Mouse (Mus musculus): Measurements from ENCODE around the gene Xpo5. TPM values are rescaled to one million over a fixed set of nuclear protein-coding genes. Genes with fewer than 3 reads are reported as not detected.

The Xpo5 gene
- total and polyA plus RNA-seq, 3 experiments: 44.7 to 56.3 (median 55.1) TPM

DNA sequence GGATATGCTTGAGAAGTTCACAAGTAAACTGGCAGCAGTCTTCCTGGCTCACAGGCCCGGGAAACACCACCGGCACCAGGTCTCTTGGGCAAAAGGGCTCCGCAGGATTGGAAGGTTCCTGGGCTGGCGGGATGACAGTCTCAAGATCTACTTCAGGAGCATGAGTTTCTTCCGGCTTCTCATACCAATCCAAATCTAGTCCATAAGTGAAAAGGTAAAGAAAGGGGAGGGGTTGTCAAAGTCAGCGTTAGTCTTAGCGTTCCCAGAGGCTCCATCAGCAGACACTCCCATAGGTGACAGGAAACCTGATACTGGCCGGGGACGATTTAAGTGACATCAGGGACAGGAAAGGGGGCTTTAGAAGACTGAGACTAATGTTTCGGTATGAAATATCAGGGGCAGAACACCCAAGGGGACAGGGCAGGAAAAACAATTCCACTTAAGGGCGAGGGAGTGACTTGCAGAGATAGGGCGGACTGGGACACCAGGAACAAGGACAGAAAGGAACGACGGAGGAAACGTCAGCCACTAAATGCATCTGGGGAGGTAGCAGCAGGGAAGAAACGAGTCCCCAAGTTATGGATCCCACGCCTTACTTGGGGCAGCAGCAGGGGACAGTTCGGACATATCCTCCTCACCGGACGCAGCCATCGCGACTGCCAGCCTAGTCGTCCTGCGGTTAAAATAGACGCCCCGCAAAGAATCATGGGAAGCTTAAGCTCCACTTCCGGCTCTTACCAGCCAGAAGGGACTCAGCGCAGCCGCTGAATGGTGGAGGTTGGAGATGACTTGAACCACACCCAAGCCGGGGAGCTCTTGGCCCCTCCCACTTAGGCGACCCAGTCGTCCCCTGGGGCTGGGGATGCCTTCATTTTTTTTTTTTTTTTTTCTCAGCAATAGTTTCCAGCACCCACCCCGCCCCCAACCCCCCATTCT is 49.5 kb upstream of the Xpo5 start, which contains the start of gene Mad2l1bp:
Mad2l1bp (minus strand) TSS at position 707 of the 936 bp plus-strand sequence.
- TF ChIP-seq TBP (conservative IDR thresholded peaks at IDR 0.05; ENCODE audit: low read depth, low read length): peak; percentile 98
- peak; percentile 56; the same call in 1 of the 2 replicates for TF ChIP-seq CHD1 (IDR thresholded peaks at IDR 0.05; ENCODE audit: low read depth, low read length)
- peak; percentile 30; the same call in 1 of the 2 replicates for TF ChIP-seq ETS1 (conservative IDR thresholded peaks at IDR 0.05; ENCODE audit: low read depth, low read length)
- no peak for TF ChIP-seq E2F4 (IDR thresholded peaks at IDR 0.05; ENCODE audit: insufficient replicate concordance, low read depth, low read length)
- TF ChIP-seq ELF1 (IDR thresholded peaks at IDR 0.05; ENCODE audit: low read depth, low read length): peak; percentile 97
- no peak for TF ChIP-seq JUND (conservative IDR thresholded peaks at IDR 0.05; ENCODE audit: low read depth, low read length)
- TF ChIP-seq RAD21 (IDR thresholded peaks at IDR 0.05; ENCODE audit: low read depth, low read length): no peak
- TF ChIP-seq SMC3 (IDR thresholded peaks at IDR 0.05; ENCODE audit: low read depth, low read length): no peak
- peak; percentile 100 for TF ChIP-seq POLR2A (IDR thresholded peaks at IDR 0.05; ENCODE audit: low read depth, low read length)
- TF ChIP-seq TCF12 (IDR thresholded peaks at IDR 0.05; ENCODE audit: low read depth, low read length): peak; percentile 89
- TF ChIP-seq IRF4 (IDR thresholded peaks at IDR 0.05; ENCODE audit: low read depth, low read length): 0 out of 2 replicates have a peak, but pooled peaks have one; percentile 10
- peak; percentile 98 for TF ChIP-seq ZNF384 (IDR thresholded peaks at IDR 0.05; ENCODE audit: low read depth, low read length)
- peak; percentile 19; the same call in 1 of the 2 replicates for TF ChIP-seq KAT2A (IDR thresholded peaks at IDR 0.05; ENCODE audit: insufficient replicate concordance, low read length)
- peak; percentile 96 for TF ChIP-seq POLR2AphosphoS2 (IDR thresholded peaks at IDR 0.05; ENCODE audit: low read depth, low read length)
- TF ChIP-seq ZMIZ1 (IDR thresholded peaks at IDR 0.05; ENCODE audit: low read depth, low read length): peak; percentile 97
- TF ChIP-seq BHLHE40 (IDR thresholded peaks at IDR 0.05; ENCODE audit: low read depth, low read length): no peak
- peak; percentile 72; the same call in 1 of the 2 replicates for TF ChIP-seq NRF1 (IDR thresholded peaks at IDR 0.05; ENCODE audit: low read depth, low read length)
- 0 out of 2 replicates have a peak, but pooled peaks have one; percentile 47 for TF ChIP-seq CHD2 (IDR thresholded peaks at IDR 0.05; ENCODE audit: low read length)
- peak; percentile 70 for TF ChIP-seq MEF2A (IDR thresholded peaks at IDR 0.05; ENCODE audit: borderline replicate concordance, low read depth, low read length)
- TF ChIP-seq MAZ (IDR thresholded peaks at IDR 0.05; ENCODE audit: low read depth, low read length): 0 out of 2 replicates have a peak, but pooled peaks have one; percentile 7
- peak; percentile 94 for TF ChIP-seq SIN3A (IDR thresholded peaks at IDR 0.05; ENCODE audit: low read length)
- TF ChIP-seq MXI1 (IDR thresholded peaks at IDR 0.05; ENCODE audit: low read depth, low read length): peak; percentile 76; the same call in 1 of the 2 replicates
- 0 out of 2 replicates have a peak, but pooled peaks have one; percentile 51 for TF ChIP-seq UBTF (IDR thresholded peaks at IDR 0.05; ENCODE audit: low read depth, low read length)
- 0 out of 2 replicates have a peak, but pooled peaks have one; percentile 16 for TF ChIP-seq MAX (IDR thresholded peaks at IDR 0.05; ENCODE audit: low read length)
- TF ChIP-seq ZC3H11A (IDR thresholded peaks at IDR 0.05; ENCODE audit: low read depth, low read length): no peak
- TF ChIP-seq HCFC1 (IDR thresholded peaks at IDR 0.05; ENCODE audit: low read depth, low read length): peak; percentile 75
- TF ChIP-seq NELFE (IDR thresholded peaks at IDR 0.05; ENCODE audit: low read depth, low read length): peak; percentile 99

More for the DNA sequence above, 49.5 kb upstream of the Xpo5 start, which contains the start of gene Mad2l1bp:
- Histone ChIP-seq H3K27me3 (replicated peaks) (no peaks in the 10 kb centered on the region), H3K79me2 (replicated peaks; ENCODE audit: control insufficient read depth, extremely low read depth, insufficient read depth, poor library complexity, severe bottlenecking) (peaks cover 16% of the 10 kb centered on the region), H3K36me3 (replicated peaks in 1 of 2; ENCODE audit: control insufficient read depth in 1 of 2, insufficient read depth in 1 of 2, low read length in 1 of 2) (peaks cover 11 to 18% of the 10 kb centered on the region in 2 experiments), H3K4me3 (replicated peaks in 1 of 3; ENCODE audit: low read depth in 2 of 3, low read length in 2 of 3, poor library complexity in 1 of 3) (peak within 1 kb of the TSS; percentile 66 to 99 (median 94)), H3K9ac (ENCODE audit: insufficient read depth, low read depth) (peak within 1 kb of the TSS; percentile 85), H3K27ac (ENCODE audit: insufficient read depth, low read depth) (peak within 1 kb of the TSS; percentile 52; the same call in 1 of the 2 replicates), H3K4me2 (ENCODE audit: insufficient read depth, low read depth, poor library complexity, severe bottlenecking) (peak within 1 kb of the TSS; percentile 86), H3K4me1 (ENCODE audit: control insufficient read depth in 1 of 2, insufficient read depth in 2 of 2) (peaks cover 0 to 21% of the 10 kb centered on the region in 2 experiments; a peak in 2 of 4 replicates), H3K9me3 (replicated peaks; ENCODE audit: low read length) (no peaks in the 10 kb centered on the region)
- peak; percentile 98 for DNase-seq (ENCODE audit: extremely low read depth)
- dilution Hi-C loops (cut with MboI; ENCODE audit: extremely low pct_ligation_motif_present, extremely low pct_unique_long_range_greater_than_20kb, low sequenced_read_pairs): no loop called here
- in situ Hi-C loops (cut with MboI; ENCODE audit: low pct_ligation_motif_present, low pct_unique_long_range_greater_than_20kb, low sequenced_read_pairs): no loop called here

Data from CH12.LX (cell line).